ENCODE assay signal across 8 mouse cellular contexts in genomic region chr5:142424627-142425349, GRCm38 (mm10). TPM values are rescaled to one million over a fixed set of nuclear protein-coding genes. Genes with fewer than 3 reads are reported as not detected.
A peak's percentile ranks its signal among the peaks of the same experiment; 100 is the strongest.
DNase-seq lines count a peak whose midpoint lies in the region; ATAC-seq and TF ChIP-seq lines count a peak whose summit lies in the region.

No protein-coding gene starts in this region.

- H3K4me2 ChIP-seq in forebrain, embryonic 13.5 days, result no peak overlapping the region

- TF ChIP-seq POLR2A in spleen, adult 2 months (IDR thresholded peaks at IDR 0.05; ENCODE audit: low read depth, low read length), result no peak

- no peaks in the 10 kb centered on the region for H3K27me3 ChIP-seq in spleen, adult 2 months (ENCODE audit: control insufficient read depth, insufficient read depth, low read length)
- H3K27me3 ChIP-seq in forebrain, embryonic 13.5 days, result no peaks in the 10 kb centered on the region

- H3K36me3 ChIP-seq in spleen, adult 2 months (ENCODE audit: control insufficient read depth, insufficient read depth, low read length), result peaks cover 3% of the 10 kb centered on the region
- H3K36me3 ChIP-seq in forebrain, embryonic 13.5 days (ENCODE audit: poor library complexity, severe bottlenecking), result peaks cover 9% of the 10 kb centered on the region

- no peak for DNase-seq in spleen, adult 2 months (ENCODE audit: low read depth in 1 of 2, low spot score in 2 of 2)
- no peak for DNase-seq in spleen, adult 12 weeks (ENCODE audit: low spot score)
- DNase-seq in heart, postnatal 36 days, result peak; percentile 77 to 83
- peak; percentile 92 for DNase-seq in large intestine, adult 2 months (ENCODE audit: low read depth, low spot score)
- peak; percentile 66 to 67 for DNase-seq in urinary bladder, postnatal 4 days (ENCODE audit: low spot score in 2 of 2)
- no peak for DNase-seq in layer of hippocampus, adult 18-20 months (ENCODE audit: low spot score in 2 of 2)

- H3K4me1 ChIP-seq in spleen, adult 2 months (ENCODE audit: control insufficient read depth, insufficient read depth, insufficient read length), result peaks cover 22% of the 10 kb centered on the region; the same call in 1 of the 2 replicates
- H3K4me1 ChIP-seq in forebrain, embryonic 13.5 days, result peaks cover 36% of the 10 kb centered on the region

- TF ChIP-seq CTCF in spleen, adult 2 months (IDR thresholded peaks at IDR 0.05; ENCODE audit: extremely low read depth, insufficient read depth, insufficient read length, insufficient replicate concordance), result no peak

- no peaks in the 10 kb centered on the region for H3K9me3 ChIP-seq in forebrain, embryonic 13.5 days (replicated peaks)

- ATAC-seq in forebrain, embryonic 13.5 days, result no peak
- ATAC-seq in megakaryocyte-erythroid progenitor cell, adult 5-6 weeks (replicated peaks; ENCODE audit: low FRiP score, low TSS enrichment, poor library complexity, severe bottlenecking), result peak; percentile 66

- no peak overlapping the region for H3K4me3 ChIP-seq in spleen, adult 2 months (ENCODE audit: extremely low read depth, insufficient read depth, insufficient read length)
- no peak overlapping the region for H3K4me3 ChIP-seq in forebrain, embryonic 13.5 days

- peak overlapping the region; percentile 34; the same call in 1 of the 2 replicates for H3K9ac ChIP-seq in forebrain, embryonic 13.5 days

- peak overlapping the region; percentile 66 for H3K27ac ChIP-seq in spleen, adult 2 months (ENCODE audit: insufficient read depth, low read length)
- peak overlapping the region; percentile 15; the same call in 1 of the 2 replicates for H3K27ac ChIP-seq in forebrain, embryonic 13.5 days

- WGBS in spleen, adult 2 months, result 67% methylated on average over 13 of the region's 13 CpGs
- 85% methylated on average over 13 of the region's 13 CpGs for WGBS in forebrain, embryonic 13.5 days
- WGBS in large intestine, adult 2 months, result 7% methylated on average over 13 of the region's 13 CpGs

- intact Hi-C loops in heart, postnatal 36 days (cut with DNase I), result loop anchor here (2.0 kb wide), 1 partner anchor 22 kb away; no protein-coding TSS in a partner anchor

RNA-seq across cellular contexts. Expression of gene Foxk1, which starts 23.5 kb away (rescaled TPM):
- 39.2 and 133 TPM in 2 replicates for polyA plus RNA-seq in spleen, adult 2 months (2012; rRNA removed)
- 3.1 and 3.3 TPM in 2 replicates for polyA plus RNA-seq in forebrain, embryonic 13.5 days (2015; fragmentation: Nextera tagmentation; extraction: Ambion mirVana)
- 10 to 100 TPM; 15.7 to 15.8 TPM for total RNA-seq in heart, postnatal 36 days (2021)
- polyA plus RNA-seq in large intestine, adult 2 months (2012; rRNA removed), result 10.4 and 13.6 TPM in 2 replicates
- 12.3 and 17.0 TPM in 2 replicates for total RNA-seq in megakaryocyte-erythroid progenitor cell, adult 5-6 weeks (2014; fragmentation: Nextera tagmentation)
- total RNA-seq in megakaryocyte-erythroid progenitor cell, adult 5-6 weeks (2017), result 6.4 and 6.8 TPM in 2 replicates
- total RNA-seq in layer of hippocampus, adult 18-20 months (2021), result 10 to 100 TPM; 51.1 to 55.3 TPM

RNA-seq across cellular contexts. Expression of gene Ap5z1, which starts 39.0 kb away (rescaled TPM):
- polyA plus RNA-seq in spleen, adult 2 months (2012; rRNA removed), result 58.4 and 74.0 TPM in 2 replicates
- 12.0 and 12.2 TPM in 2 replicates for polyA plus RNA-seq in forebrain, embryonic 13.5 days (2015; fragmentation: Nextera tagmentation; extraction: Ambion mirVana)
- 1 to 10 TPM; 6.2 to 6.4 TPM for total RNA-seq in heart, postnatal 36 days (2021)
- 23.6 and 47.4 TPM in 2 replicates for polyA plus RNA-seq in large intestine, adult 2 months (2012; rRNA removed)
- total RNA-seq in megakaryocyte-erythroid progenitor cell, adult 5-6 weeks (2014; fragmentation: Nextera tagmentation), result 16.4 and 25.5 TPM in 2 replicates
- total RNA-seq in megakaryocyte-erythroid progenitor cell, adult 5-6 weeks (2017), result 2.7 and 4.9 TPM in 2 replicates
- total RNA-seq in layer of hippocampus, adult 18-20 months (2021), result 10 to 100 TPM; 21.1 to 23.4 TPM

Comparison
In these comparisons a context has a peak if more than half of its experiments do, and no peak if none do; other contexts are left out.
1. DNase-seq: peak in heart, postnatal 36 days (2 of 2), large intestine, adult 2 months (single experiment) and urinary bladder, postnatal 4 days (2 of 2); none in spleen, adult 2 months (0 of 2), spleen, adult 12 weeks (single experiment) and layer of hippocampus, adult 18-20 months (0 of 2).